Mouse (Mus musculus) testis, adult 2 months (tissue): ENCODE results near the gene Hic1. TPM values are rescaled to one million over a fixed set of nuclear protein-coding genes. Genes with fewer than 3 reads are reported as not detected.
A peak's percentile ranks its signal among the peaks of the same experiment; 100 is the strongest.

Experiments
- H3K27ac ChIP-seq: fragments of 200-500 bp; 2 replicates; pipeline ENCODE4 v1.5.1; 2012; ENCODE audit warnings: low read depth, low read length; ENCODE audit not compliant: control insufficient read depth, insufficient read depth
- H3K27me3 ChIP-seq: fragments of 200-500 bp; 2 replicates; pipeline ENCODE4 v1.6.1; 2012; ENCODE audit warnings: mild to moderate bottlenecking, low read length, moderate library complexity; ENCODE audit not compliant: control insufficient read depth, insufficient read depth
- H3K36me3 ChIP-seq: fragments of 200-500 bp; 2 replicates; pipeline ENCODE4 v1.6.1; 2012; ENCODE audit warnings: mild to moderate bottlenecking, low read length; ENCODE audit not compliant: control insufficient read depth, insufficient read depth
- H3K4me1 ChIP-seq: fragments of 200-500 bp; 2 replicates; pipeline ENCODE4 v1.6.1; 2012; ENCODE audit warnings: low read length; ENCODE audit not compliant: control insufficient read depth, insufficient read depth
- H3K4me3 ChIP-seq: fragments of 200-500 bp; 2 replicates; pipeline ENCODE4 v1.5.1; 2012; ENCODE audit warnings: low read depth, mild to moderate bottlenecking, low read length, moderate library complexity, mixed read lengths; ENCODE audit not compliant: control insufficient read depth
- CTCF ChIP-seq: fragments of 200-500 bp; IDR thresholded peaks from 2 replicates; pipeline ENCODE4 v1.5.1; 2012; ENCODE audit warnings: low read depth, mild to moderate bottlenecking, inconsistent platforms, low read length, moderate library complexity; ENCODE audit not compliant: control insufficient read depth, insufficient read depth, insufficient replicate concordance
- POLR2A ChIP-seq: fragments of 200-500 bp; IDR thresholded peaks from 2 replicates; pipeline ENCODE4 v1.6.1; 2012; ENCODE audit warnings: low read depth, mild to moderate bottlenecking, inconsistent platforms, low read length, moderate library complexity; ENCODE audit not compliant: control insufficient read depth
- polyA plus RNA-seq: library from polyadenylated mRNA; depleted of rRNA; stranded (reverse); fragments of >200 nt; gene quantifications from 2 replicates; pipeline ENCODE4 v1.2.3, GENCODE M21; 2012

Hic1 gene
- polyA plus RNA-seq, 1 experiment = 1.3 TPM

GRCm38 (mm10) chr11:75152603-75153557 lies 16.4 kb downstream of the Hic1 start:
- Histone ChIP-seq H3K4me3 (no peak overlapping the region), H3K27me3 (no peaks in the 10 kb centered on the region), H3K27ac (peak overlapping the region; percentile 55), H3K36me3 (no peaks in the 10 kb centered on the region; the same call in 1 of the 2 replicates), H3K4me1 (no peaks in the 10 kb centered on the region; the same call in 1 of the 2 replicates)
- no peak for TF ChIP-seq POLR2A
- TF ChIP-seq CTCF = no peak

- Histone ChIP-seq H3K27ac (no peak overlapping the region), H3K27me3 (no peaks in the 10 kb centered on the region), H3K4me1 (no peaks in the 10 kb centered on the region; the same call in 1 of the 2 replicates), H3K4me3 (no peak overlapping the region), H3K36me3 (no peaks in the 10 kb centered on the region)
- TF ChIP-seq POLR2A = no peak
- no peak for TF ChIP-seq CTCF
Measured at GRCm38 (mm10) chr11:75150346-75150745, 19.0 kb downstream of the Hic1 start.

- Histone ChIP-seq H3K27ac (no peak overlapping the region), H3K4me1 (no peaks in the 10 kb centered on the region; the same call in 1 of the 2 replicates), H3K36me3 (no peaks in the 10 kb centered on the region), H3K4me3 (no peak overlapping the region), H3K27me3 (no peaks in the 10 kb centered on the region)
- TF ChIP-seq POLR2A = no peak
- no peak for TF ChIP-seq CTCF
Measured at GRCm38 (mm10) chr11:75148332-75149035, 20.8 kb downstream of the Hic1 start.

GRCm38 (mm10) chr11:75147846-75148168 lies 21.5 kb downstream of the Hic1 start:
- no peak overlapping the region for H3K27ac ChIP-seq
- no peak overlapping the region for H3K4me3 ChIP-seq
- TF ChIP-seq CTCF (no peak), POLR2A (no peak)
- H3K36me3 ChIP-seq = peaks cover 1% of the 10 kb centered on the region; the same call in 1 of the 2 replicates
- no peaks in the 10 kb centered on the region; the same call in 1 of the 2 replicates for H3K4me1 ChIP-seq
- H3K27me3 ChIP-seq = no peaks in the 10 kb centered on the region

- H3K27me3 ChIP-seq = no peaks in the 10 kb centered on the region
- TF ChIP-seq POLR2A = no peak
- no peak for TF ChIP-seq CTCF
Measured at GRCm38 (mm10) chr11:75147106-75147845, 22.0 kb downstream of the Hic1 start.

GRCm38 (mm10) chr11:75145841-75146240 lies 23.5 kb downstream of the Hic1 start:
- H3K4me3 ChIP-seq = no peak overlapping the region
- no peak for TF ChIP-seq CTCF
- TF ChIP-seq POLR2A = no peak
- no peak overlapping the region for H3K27ac ChIP-seq
- H3K4me1 ChIP-seq = no peaks in the 10 kb centered on the region
- peaks cover 1% of the 10 kb centered on the region; the same call in 1 of the 2 replicates for H3K36me3 ChIP-seq
- H3K27me3 ChIP-seq = no peaks in the 10 kb centered on the region

More at GRCm38 (mm10) chr11:75147106-75147845, 22.0 kb downstream of the Hic1 start:
- Histone ChIP-seq H3K27ac (no peak overlapping the region), H3K4me1 (no peaks in the 10 kb centered on the region), H3K36me3 (peaks cover 1% of the 10 kb centered on the region; the same call in 1 of the 2 replicates), H3K4me3 (no peak overlapping the region)

GRCm38 (mm10) chr11:75142749-75143148 lies 26.6 kb downstream of the Hic1 start:
- TF ChIP-seq POLR2A (no peak), CTCF (no peak)
- peaks cover 1% of the 10 kb centered on the region; the same call in 1 of the 2 replicates for H3K36me3 ChIP-seq
- H3K4me1 ChIP-seq = peaks cover 7% of the 10 kb centered on the region
- no peak overlapping the region for H3K4me3 ChIP-seq
- H3K27me3 ChIP-seq = no peaks in the 10 kb centered on the region
- no peak overlapping the region for H3K27ac ChIP-seq
